25 mouse cellular contexts compared by ENCODE assay signal in genomic region chr2:115724726-115725125, GRCm38 (mm10).
A peak's percentile ranks its signal among the peaks of the same experiment; 100 is the strongest.
DNase-seq lines count a peak whose midpoint lies in the region; ATAC-seq and TF ChIP-seq lines count a peak whose summit lies in the region.
"Had no signal": no experiment of that assay in that cellular context is flagged by ENCODE, and none has a peak within 500 bp of the region (broad histone marks: within the 10 kb centered on the region; RNA-seq: fewer than 3 reads in every experiment).

No protein-coding gene starts in this region.

- H3K4me3 ChIP-seq in lung, embryonic 14.5 days (ENCODE audit: low read depth, low read length), result no peak overlapping the region
- no peak overlapping the region for H3K4me3 ChIP-seq in lung, postnatal 0 days (ENCODE audit: low read depth, low read length)
- no peak overlapping the region for H3K4me3 ChIP-seq in forebrain, embryonic 13.5 days
- H3K4me3 ChIP-seq in olfactory bulb, adult 2 months (ENCODE audit: insufficient read depth, low read depth, low read length), result no peak overlapping the region
- H3K4me3 ChIP-seq: embryonic facial prominence, embryonic 15.5 days; heart, embryonic 12.5 days; kidney, embryonic 15.5 days; limb, embryonic 12.5 days; liver, embryonic 13.5 days; lung, embryonic 15.5 days; myocyte had no signal

- H3K9me3 ChIP-seq in lung, embryonic 14.5 days (ENCODE audit: low read depth, low read length), result peaks cover 5% of the 10 kb centered on the region; the same call in 1 of the 2 replicates
- H3K9me3 ChIP-seq in lung, postnatal 0 days (ENCODE audit: low read length), result no peaks in the 10 kb centered on the region
- H3K9me3 ChIP-seq in forebrain, embryonic 13.5 days (replicated peaks), result peaks cover 13% of the 10 kb centered on the region
- H3K9me3 ChIP-seq: embryonic facial prominence, embryonic 15.5 days had no signal

- no peak for TF ChIP-seq POLR2A in olfactory bulb, adult 2 months (IDR thresholded peaks at IDR 0.05; ENCODE audit: insufficient read depth, low read depth, low read length)

- 0 out of 2 replicates have a peak, but pooled peaks cover 2% of the 10 kb centered on the region for H3K4me1 ChIP-seq in lung, embryonic 14.5 days (ENCODE audit: insufficient read depth)
- no peaks in the 10 kb centered on the region for H3K4me1 ChIP-seq in lung, postnatal 0 days (ENCODE audit: insufficient read depth, low read depth, low read length)
- peaks cover 59% of the 10 kb centered on the region for H3K4me1 ChIP-seq in forebrain, embryonic 13.5 days
- peaks cover 10% of the 10 kb centered on the region for H3K4me1 ChIP-seq in olfactory bulb, adult 2 months (ENCODE audit: control insufficient read depth, insufficient read depth, low read length)
- H3K4me1 ChIP-seq: embryonic facial prominence, embryonic 15.5 days; limb, embryonic 12.5 days; liver, embryonic 13.5 days had no signal

- 75% methylated on average over 6 of the region's 6 CpGs for WGBS in lung, embryonic 14.5 days
- 58% methylated on average over 6 of the region's 6 CpGs for WGBS in lung, postnatal 0 days
- WGBS in forebrain, embryonic 13.5 days, result 38% methylated on average over 6 of the region's 6 CpGs
- 40% methylated on average over 6 of the region's 6 CpGs for WGBS in olfactory bulb, adult 2 months

- peak; percentile 5 for DNase-seq in lung, embryonic 14.5 days
- no peak for DNase-seq in lung, postnatal 0 days (ENCODE audit: low spot score)
- DNase-seq in retina, postnatal 1 day, result peak; percentile 16
- DNase-seq in retina, embryonic 14.5 days (ENCODE audit: low spot score), result no peak
- DNase-seq in frontal cortex, postnatal 10 days (ENCODE audit: low spot score in 2 of 2), result no peak
- no peak for DNase-seq in cerebellum, adult 9-10 months
- DNase-seq: adrenal gland, postnatal 14 days; cerebellum, adult 8-10 months; gastrocnemius, postnatal 25 days; heart, adult 18-20 months; heart, postnatal 10 days; liver, embryonic 13.5 days; right cerebral cortex, postnatal 14 days had no signal

- H3K36me3 ChIP-seq in lung, embryonic 14.5 days (ENCODE audit: insufficient read depth), result no peaks in the 10 kb centered on the region
- H3K36me3 ChIP-seq in lung, postnatal 0 days (ENCODE audit: insufficient read depth, low read length), result no peaks in the 10 kb centered on the region
- peaks cover 13% of the 10 kb centered on the region for H3K36me3 ChIP-seq in forebrain, embryonic 13.5 days (ENCODE audit: poor library complexity, severe bottlenecking)
- H3K36me3 ChIP-seq: embryonic facial prominence, embryonic 15.5 days; limb, embryonic 12.5 days had no signal

- no peak overlapping the region for H3K9ac ChIP-seq in lung, embryonic 14.5 days
- no peak overlapping the region for H3K9ac ChIP-seq in lung, postnatal 0 days (replicated peaks; ENCODE audit: low read depth)
- no peak overlapping the region for H3K9ac ChIP-seq in forebrain, embryonic 13.5 days
- H3K9ac ChIP-seq: embryonic facial prominence, embryonic 15.5 days; heart, embryonic 12.5 days; kidney, embryonic 15.5 days; limb, embryonic 12.5 days; liver, embryonic 13.5 days; lung, embryonic 15.5 days had no signal

- no peak for ATAC-seq in lung, embryonic 14.5 days (ENCODE audit: insufficient read depth)
- no peak for ATAC-seq in lung, postnatal 0 days
- 0 out of 2 replicates have a peak, but pooled peaks have one; percentile 6 for ATAC-seq in forebrain, embryonic 13.5 days
- ATAC-seq: hindbrain, postnatal 0 days; intestine, postnatal 0 days had no signal

- TF ChIP-seq EP300 in lung, postnatal 0 days (IDR thresholded peaks at IDR 0.05), result no peak

- no peak for TF ChIP-seq CTCF in lung, embryonic 14.5 days (IDR thresholded peaks at IDR 0.05; ENCODE audit: low read depth)
- TF ChIP-seq CTCF in lung, postnatal 0 days (IDR thresholded peaks at IDR 0.05), result no peak
- no peak for TF ChIP-seq CTCF in olfactory bulb, adult 2 months (IDR thresholded peaks at IDR 0.05; ENCODE audit: insufficient read depth, low read depth, low read length)

- H3K4me2 ChIP-seq in lung, embryonic 14.5 days, result no peak overlapping the region
- H3K4me2 ChIP-seq in lung, postnatal 0 days (replicated peaks; ENCODE audit: low read depth, low read length), result no peak overlapping the region
- 0 out of 2 replicates have a peak overlapping the region, but pooled peaks have one; percentile 9 for H3K4me2 ChIP-seq in forebrain, embryonic 13.5 days
- H3K4me2 ChIP-seq: embryonic facial prominence, embryonic 15.5 days; heart, embryonic 12.5 days; kidney, embryonic 15.5 days; limb, embryonic 12.5 days; liver, embryonic 13.5 days; lung, embryonic 15.5 days had no signal

- no peak overlapping the region for H3K27ac ChIP-seq in lung, embryonic 14.5 days (ENCODE audit: low read depth)
- H3K27ac ChIP-seq in lung, postnatal 0 days (ENCODE audit: low read length), result no peak overlapping the region
- H3K27ac ChIP-seq in forebrain, embryonic 13.5 days, result peak overlapping the region; percentile 88
- H3K27ac ChIP-seq in olfactory bulb, adult 2 months (ENCODE audit: insufficient read depth, low read depth, low read length), result peak overlapping the region; percentile 91
- H3K27ac ChIP-seq: embryonic facial prominence, embryonic 15.5 days; hindbrain, postnatal 0 days; kidney, embryonic 15.5 days; limb, embryonic 12.5 days; liver, embryonic 13.5 days; lung, embryonic 15.5 days; macrophage had no signal

- H3K27me3 ChIP-seq in lung, embryonic 14.5 days (ENCODE audit: insufficient read depth, low read length), result no peaks in the 10 kb centered on the region
- no peaks in the 10 kb centered on the region for H3K27me3 ChIP-seq in lung, postnatal 0 days (replicated peaks; ENCODE audit: insufficient read depth, low read length)
- no peaks in the 10 kb centered on the region for H3K27me3 ChIP-seq in forebrain, embryonic 13.5 days
- H3K27me3 ChIP-seq: CH12.LX; embryonic facial prominence, embryonic 15.5 days; heart, embryonic 12.5 days; kidney, embryonic 15.5 days; liver, embryonic 13.5 days; lung, embryonic 15.5 days had no signal

Comparison
In these comparisons a context has a peak if more than half of its experiments do, and no peak if none do; other contexts are left out.
1. DNase-seq: peak in lung, embryonic 14.5 days (single experiment) and retina, postnatal 1 day (single experiment); none in lung, postnatal 0 days (single experiment), retina, embryonic 14.5 days (single experiment), frontal cortex, postnatal 10 days (0 of 2) and cerebellum, adult 9-10 months (single experiment).
2. H3K27ac ChIP-seq: peak in forebrain, embryonic 13.5 days (single experiment) and olfactory bulb, adult 2 months (single experiment); none in lung, embryonic 14.5 days (single experiment) and lung, postnatal 0 days (single experiment).